Mouse (Mus musculus): ENCODE measurements around the gene Tcf7l2. TPM values are rescaled to one million over a fixed set of nuclear protein-coding genes. Genes with fewer than 3 reads are reported as not detected.

The Tcf7l2 gene
- polyA plus RNA-seq, 1 experiment from 2014 or later: 189 TPM

DNA sequence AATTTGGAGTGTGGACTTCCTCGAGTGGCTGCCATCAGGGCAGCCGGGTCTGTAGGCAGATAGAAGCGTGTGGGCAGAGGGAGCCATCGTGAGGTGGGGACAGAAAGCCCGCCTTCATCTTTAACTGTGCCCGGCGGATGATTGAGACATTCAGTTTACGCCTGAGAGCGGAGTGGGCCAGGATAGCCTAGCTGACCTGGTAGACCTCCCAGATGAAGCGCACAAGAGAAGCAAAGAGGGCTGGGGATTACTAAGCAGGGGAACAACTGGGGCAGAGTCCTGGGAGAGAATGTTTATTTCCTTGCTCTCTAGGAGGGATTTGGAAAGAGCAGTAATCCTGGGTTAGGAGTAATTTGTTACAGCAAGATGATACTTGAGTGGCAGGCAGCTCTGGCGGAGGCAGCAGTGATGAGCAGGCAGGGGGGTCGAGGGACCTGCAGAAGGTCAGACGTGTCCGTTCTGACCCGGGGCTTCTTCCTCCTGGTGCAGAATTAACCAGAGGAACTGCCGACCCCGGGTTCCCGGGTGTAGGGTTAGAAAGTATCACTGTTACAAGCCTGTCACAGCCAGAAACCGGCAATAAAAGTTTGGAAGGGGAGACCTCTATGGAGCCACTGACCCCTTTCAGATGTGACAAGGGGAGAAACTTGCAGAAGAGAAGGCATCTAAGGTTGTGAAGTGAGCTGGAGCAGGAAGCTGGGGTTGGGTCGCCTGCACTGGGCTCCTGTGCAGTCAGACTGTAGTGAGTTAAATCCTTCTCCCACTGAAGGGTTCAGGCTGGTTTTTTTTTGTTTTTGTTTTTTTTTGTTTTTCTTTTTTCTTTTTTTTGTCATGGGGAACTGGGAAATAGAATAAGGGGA is 65.8 kb downstream of the Tcf7l2 start:
- H3K9ac ChIP-seq (replicated peaks): peak overlapping the region; percentile 0; the same call in 1 of the 2 replicates
- H3K27ac ChIP-seq: peak overlapping the region; percentile 75
- ATAC-seq (ENCODE audit: insufficient number of reproducible peaks, insufficient read depth, low FRiP score, low TSS enrichment, low read depth): no peak
- H3K4me3 ChIP-seq (replicated peaks): peak overlapping the region; percentile 13; the same call in 1 of the 2 replicates
- peaks cover 12% of the 10 kb centered on the region; the same call in 1 of the 2 replicates for H3K27me3 ChIP-seq
- H3K4me1 ChIP-seq (replicated peaks): peaks cover 87% of the 10 kb centered on the region
- peaks cover 13% of the 10 kb centered on the region for H3K36me3 ChIP-seq
- no peaks in the 10 kb centered on the region for H3K9me3 ChIP-seq
- WGBS: 14% methylated on average over 20 of the region's 20 CpGs
- peak overlapping the region; percentile 28 for H3K4me2 ChIP-seq

DNA sequence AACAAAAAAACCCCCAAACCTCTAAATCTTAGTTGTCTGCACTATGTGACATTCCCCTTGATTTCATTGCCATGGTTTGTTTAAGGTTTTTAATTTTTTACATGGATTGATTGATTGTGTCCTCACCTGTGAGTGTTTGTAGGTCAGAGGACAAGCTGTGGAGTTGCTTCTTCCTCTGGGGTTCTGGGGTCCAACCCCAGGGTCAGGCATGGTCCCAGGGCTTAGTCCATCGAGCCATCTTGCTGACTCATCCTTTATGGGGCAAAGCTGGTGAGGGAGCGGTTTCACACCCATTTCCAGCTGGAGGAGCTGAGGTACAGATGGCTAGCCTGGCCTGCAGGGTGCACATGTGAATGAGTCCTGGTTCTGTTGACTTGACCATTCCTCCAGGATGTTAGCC is 66.7 kb downstream of the Tcf7l2 start:
- no peak for ATAC-seq (ENCODE audit: insufficient number of reproducible peaks, insufficient read depth, low FRiP score, low TSS enrichment, low read depth)
- H3K9me3 ChIP-seq: no peaks in the 10 kb centered on the region
- H3K4me1 ChIP-seq (replicated peaks): peaks cover 89% of the 10 kb centered on the region
- peaks cover 12% of the 10 kb centered on the region; the same call in 1 of the 2 replicates for H3K27me3 ChIP-seq
- WGBS: 67% methylated on average over 2 of the region's 2 CpGs
- peaks cover 13% of the 10 kb centered on the region for H3K36me3 ChIP-seq
- no peak overlapping the region for H3K4me3 ChIP-seq (replicated peaks)
- no peak overlapping the region for H3K9ac ChIP-seq (replicated peaks)
- no peak overlapping the region for H3K4me2 ChIP-seq
- H3K27ac ChIP-seq: no peak overlapping the region; the same call in 1 of the 2 replicates

DNA sequence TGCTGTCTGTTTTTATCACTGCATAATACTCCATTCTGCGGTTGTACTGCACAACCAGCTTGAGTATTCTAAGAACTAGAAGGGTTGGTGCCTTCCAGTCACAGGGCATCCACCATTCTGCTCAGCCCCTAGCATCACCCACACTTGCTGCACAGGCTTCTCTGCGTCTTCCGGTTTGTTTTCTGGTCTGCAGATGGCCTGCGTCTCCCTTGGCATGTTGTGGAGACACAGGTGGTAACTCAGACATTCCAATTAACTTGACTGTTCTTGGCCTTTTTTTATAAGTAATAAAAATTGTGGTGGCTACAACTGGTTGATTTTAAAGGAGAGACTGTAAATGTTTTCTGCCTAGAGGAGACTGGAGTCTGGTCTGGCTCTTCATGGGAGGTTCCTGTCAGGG is 67.9 kb downstream of the Tcf7l2 start:
- ATAC-seq (ENCODE audit: insufficient number of reproducible peaks, insufficient read depth, low FRiP score, low TSS enrichment, low read depth): peak; percentile 9; the same call in 1 of the 2 replicates
- Histone ChIP-seq H3K4me2 (no peak overlapping the region), H3K4me1 (replicated peaks) (peaks cover 93% of the 10 kb centered on the region), H3K9ac (replicated peaks) (no peak overlapping the region), H3K36me3 (peaks cover 10% of the 10 kb centered on the region), H3K4me3 (replicated peaks) (no peak overlapping the region), H3K9me3 (no peaks in the 10 kb centered on the region), H3K27ac (peak overlapping the region; percentile 64; the same call in 1 of the 2 replicates), H3K27me3 (peaks cover 12% of the 10 kb centered on the region; the same call in 1 of the 2 replicates)
- WGBS: 39% methylated on average over 4 of the region's 4 CpGs

DNA sequence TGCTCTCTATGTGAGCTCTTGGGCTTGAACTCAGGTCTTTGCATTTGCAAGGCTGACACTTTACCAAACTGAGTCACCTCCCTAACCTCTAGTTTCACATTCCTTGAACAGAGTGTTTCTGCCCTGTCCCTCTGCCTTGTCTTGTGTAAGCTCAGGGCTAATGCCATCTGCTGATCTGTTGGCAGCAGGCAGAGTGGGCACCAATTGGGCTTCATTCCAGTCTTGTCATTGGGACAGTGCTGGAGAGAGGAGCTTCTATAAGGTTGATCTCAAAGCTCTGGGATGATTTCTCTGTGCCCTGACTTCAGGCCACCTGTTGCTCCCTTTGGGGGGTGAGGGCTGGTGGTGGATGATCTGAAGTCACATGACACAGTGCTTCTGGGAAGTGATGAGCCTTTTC is 70.6 kb downstream of the Tcf7l2 start:
- H3K9me3 ChIP-seq: no peaks in the 10 kb centered on the region
- no peak overlapping the region for H3K9ac ChIP-seq (replicated peaks)
- no peak overlapping the region for H3K4me3 ChIP-seq (replicated peaks)
- peaks cover 10% of the 10 kb centered on the region; the same call in 1 of the 2 replicates for H3K27me3 ChIP-seq
- ATAC-seq (ENCODE audit: insufficient number of reproducible peaks, insufficient read depth, low FRiP score, low TSS enrichment, low read depth): no peak
- peaks cover 95% of the 10 kb centered on the region for H3K4me1 ChIP-seq (replicated peaks)
- H3K4me2 ChIP-seq: no peak overlapping the region
- no peaks in the 10 kb centered on the region for H3K36me3 ChIP-seq
- H3K27ac ChIP-seq: no peak overlapping the region

DNA sequence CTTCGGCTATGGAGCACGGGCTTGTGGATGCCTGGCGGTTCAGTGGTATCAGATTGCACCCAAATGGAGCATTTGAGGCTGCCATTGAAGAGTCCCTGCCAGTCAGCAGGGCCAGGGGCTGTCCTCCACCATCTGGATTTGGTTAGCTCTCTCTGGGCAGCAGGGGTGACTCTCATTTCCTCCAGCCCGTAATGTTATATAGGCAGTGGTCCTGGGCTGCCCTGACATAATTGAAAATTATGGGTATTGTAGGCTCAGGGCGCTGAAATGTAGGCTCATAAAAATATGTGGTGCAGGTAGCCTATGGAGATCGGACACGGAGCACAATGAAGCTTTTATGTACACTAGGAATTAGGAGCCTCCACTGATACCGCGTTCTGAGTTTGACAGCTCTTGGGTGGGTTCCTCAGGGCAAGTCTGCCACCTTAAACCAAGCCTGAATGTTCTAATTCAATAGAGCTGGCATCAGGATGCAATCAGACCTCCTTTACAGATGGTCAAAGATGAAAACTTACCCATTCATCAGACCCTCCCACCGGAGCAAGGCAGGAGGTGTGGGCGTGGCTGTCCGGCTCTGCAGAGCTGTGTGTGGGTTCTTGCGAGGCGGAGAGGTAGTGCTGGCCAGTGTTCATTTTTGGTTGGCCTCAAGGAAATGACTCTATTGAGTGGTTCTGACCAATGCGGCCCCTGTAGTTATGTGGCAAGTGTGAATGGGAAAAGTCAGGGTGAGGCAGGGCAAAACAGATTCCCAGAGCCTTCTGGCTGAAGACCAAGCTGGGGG is 73.6 kb downstream of the Tcf7l2 start:
- ATAC-seq (ENCODE audit: insufficient number of reproducible peaks, insufficient read depth, low FRiP score, low TSS enrichment, low read depth): peak; percentile 92
- WGBS: 8% methylated on average over 15 of the region's 15 CpGs

DNA sequence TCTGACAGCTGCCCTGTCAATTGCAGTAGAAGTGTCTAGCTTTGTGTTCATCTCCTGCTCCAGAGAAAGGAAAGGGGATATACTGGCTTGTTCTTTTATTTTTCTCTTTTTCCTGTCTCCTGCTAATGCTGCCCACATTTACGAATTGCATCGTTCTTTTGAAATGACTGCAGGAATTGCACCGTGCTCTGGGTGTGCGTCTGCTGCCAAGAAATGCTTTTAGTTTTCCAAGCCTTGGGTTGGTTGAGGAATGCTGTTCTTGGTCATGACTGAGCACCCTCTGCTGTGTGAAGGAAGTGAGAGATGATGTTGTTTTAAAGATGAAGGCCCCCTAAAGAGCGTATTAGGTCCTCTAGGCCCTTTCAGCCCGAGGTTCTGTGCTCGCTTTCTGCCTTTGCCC is 75.4 kb downstream of the Tcf7l2 start:
- no peak for ATAC-seq (ENCODE audit: insufficient number of reproducible peaks, insufficient read depth, low FRiP score, low TSS enrichment, low read depth)
- H3K4me3 ChIP-seq (replicated peaks): no peak overlapping the region
- peaks cover 42% of the 10 kb centered on the region for H3K36me3 ChIP-seq
- 0 out of 2 replicates have a peak, but pooled peaks cover 3% of the 10 kb centered on the region for H3K27me3 ChIP-seq
- WGBS: 76% methylated on average over 7 of the region's 7 CpGs
- H3K4me2 ChIP-seq: no peak overlapping the region
- no peak overlapping the region for H3K9ac ChIP-seq (replicated peaks)
- H3K9me3 ChIP-seq: no peaks in the 10 kb centered on the region
- no peak overlapping the region for H3K27ac ChIP-seq
- H3K4me1 ChIP-seq (replicated peaks): peaks cover 76% of the 10 kb centered on the region

More for the DNA sequence above, 73.6 kb downstream of the Tcf7l2 start:
- Histone ChIP-seq H3K36me3 (peaks cover 24% of the 10 kb centered on the region), H3K27me3 (0 out of 2 replicates have a peak, but pooled peaks cover 6% of the 10 kb centered on the region), H3K9me3 (no peaks in the 10 kb centered on the region), H3K27ac (peak overlapping the region; percentile 83), H3K4me1 (replicated peaks) (peaks cover 91% of the 10 kb centered on the region), H3K4me3 (replicated peaks) (no peak overlapping the region), H3K4me2 (peak overlapping the region; percentile 40), H3K9ac (replicated peaks) (no peak overlapping the region)

DNA sequence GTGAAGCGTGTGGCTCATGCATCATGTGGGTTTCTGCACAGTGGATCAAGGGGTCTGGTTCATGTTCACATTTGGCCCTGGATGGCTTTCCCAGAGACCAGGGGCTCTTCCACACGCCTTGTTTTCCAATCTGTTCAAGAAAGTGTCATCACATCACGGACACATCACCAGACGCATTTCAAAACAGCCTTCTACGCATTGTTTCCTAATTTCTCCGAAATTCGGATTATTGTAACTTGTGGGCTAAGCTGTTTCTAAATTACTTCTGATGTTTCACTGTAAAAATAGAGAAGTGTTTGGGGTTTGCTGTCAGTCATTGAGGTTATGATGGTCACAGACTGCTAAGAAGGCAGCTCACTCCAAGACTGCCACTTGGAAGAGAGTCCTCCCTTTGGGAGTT is 78.6 kb downstream of the Tcf7l2 start:
- Histone ChIP-seq H3K27ac (no peak overlapping the region), H3K9me3 (no peaks in the 10 kb centered on the region), H3K9ac (replicated peaks) (no peak overlapping the region), H3K27me3 (0 out of 2 replicates have a peak, but pooled peaks cover 3% of the 10 kb centered on the region), H3K36me3 (peaks cover 52% of the 10 kb centered on the region), H3K4me2 (no peak overlapping the region), H3K4me3 (replicated peaks) (no peak overlapping the region), H3K4me1 (replicated peaks) (peaks cover 71% of the 10 kb centered on the region)
- 92% methylated on average over 7 of the region's 7 CpGs for WGBS
- no peak for ATAC-seq (ENCODE audit: insufficient number of reproducible peaks, insufficient read depth, low FRiP score, low TSS enrichment, low read depth)

DNA sequence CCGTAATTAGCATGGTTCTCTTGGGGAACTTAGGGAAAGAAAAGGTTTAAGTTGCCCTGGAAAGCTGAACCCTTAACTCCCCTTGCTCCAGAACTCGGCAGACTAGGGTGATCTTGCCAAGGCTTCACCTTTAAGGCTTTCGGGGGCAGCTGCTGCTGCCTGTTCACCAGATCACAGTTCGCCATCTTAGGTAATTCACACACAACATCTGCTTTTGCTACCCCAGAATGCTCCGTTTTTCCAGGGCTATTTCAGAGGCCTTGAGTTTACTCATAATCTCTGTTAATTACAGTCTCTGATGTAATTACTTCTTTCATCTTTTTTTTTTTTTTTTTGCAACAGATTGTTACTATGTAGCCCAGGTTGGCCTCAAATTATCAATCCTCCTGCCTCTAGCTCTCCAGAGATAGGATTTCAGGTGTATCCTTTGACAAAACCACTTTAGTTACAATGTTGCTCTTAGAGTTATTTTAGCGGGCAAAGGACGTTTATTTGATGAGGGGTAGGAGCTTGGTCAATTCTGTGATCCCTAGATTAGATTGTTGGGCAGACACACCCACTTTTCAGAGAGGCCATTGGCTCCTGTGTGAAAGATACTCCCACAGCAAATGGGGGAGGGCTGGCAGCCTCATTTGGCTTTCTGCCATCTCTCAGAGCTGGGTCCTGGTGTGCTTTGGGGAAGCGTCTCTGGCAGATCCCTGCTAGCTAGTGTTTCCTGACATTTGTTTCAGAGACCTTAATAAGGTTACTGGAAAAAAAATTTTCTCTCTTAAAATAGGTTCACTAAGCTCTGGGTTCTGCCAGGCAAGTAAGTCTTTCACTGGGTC is 83.6 kb downstream of the Tcf7l2 start:
- WGBS: 19% methylated on average over 8 of the region's 8 CpGs
- Histone ChIP-seq H3K9ac (replicated peaks) (no peak overlapping the region), H3K9me3 (no peaks in the 10 kb centered on the region), H3K36me3 (peaks cover 52% of the 10 kb centered on the region), H3K4me1 (replicated peaks) (peaks cover 76% of the 10 kb centered on the region), H3K4me3 (replicated peaks) (no peak overlapping the region), H3K27ac (peak overlapping the region; percentile 75), H3K27me3 (no peaks in the 10 kb centered on the region; the same call in 1 of the 2 replicates), H3K4me2 (no peak overlapping the region)
- ATAC-seq (ENCODE audit: insufficient number of reproducible peaks, insufficient read depth, low FRiP score, low TSS enrichment, low read depth): no peak

DNA sequence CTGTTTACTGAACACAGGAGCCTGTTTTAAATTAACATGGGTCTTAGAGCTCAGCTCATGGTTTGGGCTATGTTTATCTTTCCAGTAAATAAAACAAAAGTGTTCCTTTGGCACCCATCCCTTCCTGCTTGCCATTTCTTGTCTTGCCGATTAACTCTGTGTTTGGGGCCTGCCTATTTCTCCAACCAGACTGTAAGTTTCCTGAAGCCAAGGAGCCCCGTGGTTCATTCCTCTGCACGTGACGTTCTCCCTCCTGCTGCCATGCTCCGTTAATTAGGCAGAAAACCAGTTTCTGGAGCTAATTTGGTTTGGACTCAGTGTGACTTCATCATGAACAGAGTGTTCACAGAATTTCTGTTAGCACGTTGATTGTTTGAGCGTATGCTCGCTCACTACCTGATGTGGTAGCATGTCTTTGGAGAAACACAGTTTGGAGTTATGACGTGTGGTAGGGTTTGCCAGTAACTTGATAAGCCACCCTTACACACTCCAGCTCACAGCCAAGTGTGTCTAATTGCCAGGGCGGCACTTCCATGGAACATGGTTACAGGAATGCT is 84.4 kb downstream of the Tcf7l2 start:
- peak overlapping the region; percentile 75 for H3K27ac ChIP-seq
- no peak overlapping the region for H3K4me3 ChIP-seq (replicated peaks)
- 40% methylated on average over 10 of the region's 10 CpGs for WGBS
- H3K4me2 ChIP-seq: no peak overlapping the region
- H3K27me3 ChIP-seq: no peaks in the 10 kb centered on the region; the same call in 1 of the 2 replicates
- peaks cover 84% of the 10 kb centered on the region for H3K4me1 ChIP-seq (replicated peaks)
- no peak overlapping the region for H3K9ac ChIP-seq (replicated peaks)
- peaks cover 46% of the 10 kb centered on the region for H3K36me3 ChIP-seq
- ATAC-seq (ENCODE audit: insufficient number of reproducible peaks, insufficient read depth, low FRiP score, low TSS enrichment, low read depth): no peak
- H3K9me3 ChIP-seq: no peaks in the 10 kb centered on the region

DNA sequence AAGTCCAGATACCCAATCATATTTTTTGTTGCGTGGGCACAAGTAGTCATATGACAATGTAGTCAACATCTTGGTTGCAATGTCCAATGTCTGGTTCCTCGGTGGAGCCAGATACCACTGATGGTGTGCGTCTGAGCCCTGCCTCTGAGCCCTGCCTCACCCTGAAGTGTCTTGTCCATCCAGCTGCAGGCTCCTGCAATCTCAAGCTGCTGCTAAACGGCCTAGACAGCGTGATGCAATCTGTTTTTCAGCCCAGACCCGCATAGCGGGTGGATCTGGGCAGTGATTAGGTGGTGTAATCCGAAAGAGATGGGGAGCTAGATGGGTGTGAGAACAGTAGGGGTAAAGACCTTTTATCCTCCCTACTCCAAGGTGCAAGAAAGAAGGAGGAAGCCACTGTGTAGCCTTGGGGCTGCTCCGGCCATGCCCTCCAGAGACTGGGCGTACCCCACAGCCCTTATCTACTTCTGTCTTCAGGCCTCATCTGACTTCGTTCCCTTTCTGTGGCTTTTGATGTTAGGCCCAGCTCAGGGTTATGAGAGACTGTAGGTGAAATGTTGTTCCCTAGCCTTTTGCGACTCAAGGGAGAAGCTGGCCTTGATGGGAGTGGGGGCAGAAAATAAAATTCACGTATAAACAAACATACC is 86.1 kb downstream of the Tcf7l2 start:
- Histone ChIP-seq H3K9ac (replicated peaks) (no peak overlapping the region), H3K4me1 (replicated peaks) (peaks cover 97% of the 10 kb centered on the region), H3K27ac (peak overlapping the region; percentile 64; the same call in 1 of the 2 replicates), H3K9me3 (no peaks in the 10 kb centered on the region), H3K36me3 (peaks cover 34% of the 10 kb centered on the region; the same call in 1 of the 2 replicates), H3K4me2 (no peak overlapping the region), H3K4me3 (replicated peaks) (no peak overlapping the region), H3K27me3 (no peaks in the 10 kb centered on the region; the same call in 1 of the 2 replicates)
- WGBS: 74% methylated on average over 13 of the region's 13 CpGs
- ATAC-seq (ENCODE audit: insufficient number of reproducible peaks, insufficient read depth, low FRiP score, low TSS enrichment, low read depth): no peak

All from limb, embryonic 12.5 days (tissue).